Mouse (Mus musculus): ENCODE results near the gene Psapl1.

Gene Psapl1

GRCm38 (mm10) chr5:36203916-36204315 lies at the start of gene Psapl1:
Psapl1 (plus strand) TSS chr5:36204021.
- no peak for DNase-seq (ENCODE audit: low read depth)

- no peak for DNase-seq (ENCODE audit: low read depth)
Measured at GRCm38 (mm10) chr5:36154879-36155485, 48.8 kb upstream of the Psapl1 start.

- DNase-seq (ENCODE audit: low read depth) = no peak
Measured at GRCm38 (mm10) chr5:36165424-36166302, 38.2 kb upstream of the Psapl1 start.

GRCm38 (mm10) chr5:36166346-36167013 lies 37.3 kb upstream of the Psapl1 start:
- no peak for DNase-seq (ENCODE audit: low read depth)

GRCm38 (mm10) chr5:36168963-36169650 lies 34.7 kb upstream of the Psapl1 start:
- no peak for DNase-seq (ENCODE audit: low read depth)

- no peak for DNase-seq (ENCODE audit: low read depth)
Measured at GRCm38 (mm10) chr5:36174569-36175115, 29.2 kb upstream of the Psapl1 start.

GRCm38 (mm10) chr5:36176409-36176808 lies 27.4 kb upstream of the Psapl1 start:
- no peak for DNase-seq (ENCODE audit: low read depth)

GRCm38 (mm10) chr5:36176873-36177272 lies 26.9 kb upstream of the Psapl1 start:
- DNase-seq (ENCODE audit: low read depth) = no peak

GRCm38 (mm10) chr5:36178215-36178614 lies 25.6 kb upstream of the Psapl1 start:
- no peak for DNase-seq (ENCODE audit: low read depth)

GRCm38 (mm10) chr5:36178785-36179184 lies 25.0 kb upstream of the Psapl1 start:
- no peak for DNase-seq (ENCODE audit: low read depth)

- no peak for DNase-seq (ENCODE audit: low read depth)
Measured at GRCm38 (mm10) chr5:36179708-36180107, 24.1 kb upstream of the Psapl1 start.

GRCm38 (mm10) chr5:36182326-36182725 lies 21.5 kb upstream of the Psapl1 start:
- DNase-seq (ENCODE audit: low read depth) = no peak

GRCm38 (mm10) chr5:36186294-36187053 lies 17.3 kb upstream of the Psapl1 start:
- DNase-seq (ENCODE audit: low read depth) = no peak

- DNase-seq (ENCODE audit: low read depth) = no peak
Measured at GRCm38 (mm10) chr5:36188310-36188709, 15.5 kb upstream of the Psapl1 start.

GRCm38 (mm10) chr5:36191285-36191684 lies 12.5 kb upstream of the Psapl1 start:
- no peak for DNase-seq (ENCODE audit: low read depth)

GRCm38 (mm10) chr5:36191876-36192275 lies 11.9 kb upstream of the Psapl1 start:
- no peak for DNase-seq (ENCODE audit: low read depth)

GRCm38 (mm10) chr5:36192677-36193076 lies 11.1 kb upstream of the Psapl1 start:
- no peak for DNase-seq (ENCODE audit: low read depth)

GRCm38 (mm10) chr5:36194631-36195030 lies 9.2 kb upstream of the Psapl1 start:
- DNase-seq (ENCODE audit: low read depth) = no peak

- DNase-seq (ENCODE audit: low read depth) = no peak
Measured at GRCm38 (mm10) chr5:36195436-36195835, 8.4 kb upstream of the Psapl1 start.

GRCm38 (mm10) chr5:36199519-36199918 lies 4.3 kb upstream of the Psapl1 start:
- no peak for DNase-seq (ENCODE audit: low read depth)

GRCm38 (mm10) chr5:36202781-36203180 lies 1.0 kb upstream of the Psapl1 start:
- no peak for DNase-seq (ENCODE audit: low read depth)

All from c-Kit-positive CD71-negative TER-119-negative erythroid progenitor cells, embryonic 14.5 days (primary cell).